Mouse (Mus musculus) ovary, postnatal 14 days (tissue): Measurements from ENCODE around the gene Zfp541.

Source experiments
- DNase-seq: peaks from one replicate; pipeline ENCODE4 v3.0.0; 2022; ENCODE audit warnings: low spot score

The Zfp541 gene

GRCm38 (mm10) chr7:16080581-16080980 is 19.0 kb downstream of the Zfp541 start:
- DNase-seq, result no peak

- DNase-seq, result no peak
Observed at GRCm38 (mm10) chr7:16083361-16083760, 21.7 kb downstream of the Zfp541 start.

GRCm38 (mm10) chr7:16087587-16087986 is 26.0 kb downstream of the Zfp541 start:
- DNase-seq, result no peak

GRCm38 (mm10) chr7:16094592-16094991 is 33.0 kb downstream of the Zfp541 start:
- DNase-seq, result no peak

- DNase-seq, result peak; percentile 92
Observed at GRCm38 (mm10) chr7:16098021-16099017, 36.7 kb downstream of the Zfp541 start, which contains the start of gene Napa. Gene Napa, plus strand, starts transcription at chr7:16098458.

- no peak for DNase-seq
Observed at GRCm38 (mm10) chr7:16099901-16100300, 38.3 kb downstream of the Zfp541 start.

GRCm38 (mm10) chr7:16101081-16101480 is 39.5 kb downstream of the Zfp541 start:
- no peak for DNase-seq

- DNase-seq, result no peak
Observed at GRCm38 (mm10) chr7:16101726-16102475, 40.3 kb downstream of the Zfp541 start.

GRCm38 (mm10) chr7:16102686-16103226 is 41.1 kb downstream of the Zfp541 start:
- no peak for DNase-seq

GRCm38 (mm10) chr7:16103760-16104159 is 42.1 kb downstream of the Zfp541 start:
- no peak for DNase-seq

- no peak for DNase-seq
Observed at GRCm38 (mm10) chr7:16104611-16105388, 43.2 kb downstream of the Zfp541 start.

GRCm38 (mm10) chr7:16108886-16109542 is 47.4 kb downstream of the Zfp541 start:
- DNase-seq, result no peak

GRCm38 (mm10) chr7:16110158-16110557 is 48.5 kb downstream of the Zfp541 start:
- no peak for DNase-seq

- DNase-seq, result no peak
Observed at GRCm38 (mm10) chr7:16111284-16112090, 49.9 kb downstream of the Zfp541 start.

- no peak for DNase-seq
Observed at GRCm38 (mm10) chr7:16116418-16116817, 54.8 kb downstream of the Zfp541 start.

GRCm38 (mm10) chr7:16117100-16117499 is 55.5 kb downstream of the Zfp541 start:
- no peak for DNase-seq

GRCm38 (mm10) chr7:16119569-16120261 is 58.1 kb downstream of the Zfp541 start, which contains the start of gene Kptn:
Gene Kptn, plus strand, starts transcription at chr7:16119895.
- DNase-seq, result peak; percentile 93

GRCm38 (mm10) chr7:16120262-16120600 is 58.6 kb downstream of the Zfp541 start:
- DNase-seq, result no peak

GRCm38 (mm10) chr7:16125829-16126228 is 64.2 kb downstream of the Zfp541 start:
- no peak for DNase-seq

GRCm38 (mm10) chr7:16128344-16128743 is 66.7 kb downstream of the Zfp541 start:
- DNase-seq, result no peak
